Mouse (Mus musculus) liver, embryonic 14.5 days (tissue): Measurements from ENCODE around the gene Gm5741.

Experiments
- CTCF ChIP-seq: IDR thresholded peaks from 2 replicates; pipeline ENCODE4 v1.5.1; 2016; ENCODE audit warnings: antibody characterized with exemption, low read depth, control low read depth
- EP300 ChIP-seq: IDR thresholded peaks from 2 replicates; pipeline ENCODE4 v1.6.1; 2016; ENCODE audit warnings: antibody characterized with exemption, low read depth

DNA sequence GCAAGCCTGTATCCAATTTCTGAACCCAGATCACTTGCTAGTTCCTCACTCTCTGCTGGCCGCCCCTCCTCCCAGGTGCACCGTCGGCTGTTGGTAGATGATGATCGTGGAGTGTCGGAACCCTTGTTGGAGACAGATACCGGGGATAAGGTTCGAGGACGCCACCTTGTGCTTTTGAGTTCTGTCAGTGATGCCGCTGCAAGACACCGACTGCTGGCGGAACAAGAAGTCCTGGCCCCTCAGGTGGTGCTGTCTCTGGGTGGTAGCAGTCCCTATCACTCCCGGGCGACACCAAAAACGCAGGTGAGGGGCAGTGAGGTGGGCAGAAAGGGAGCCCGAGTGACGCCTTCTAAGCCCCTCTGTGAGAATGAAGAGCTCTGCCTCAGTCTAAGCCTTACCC lies 28.4 kb upstream of the Gm5741 start:
- no peak for TF ChIP-seq CTCF
- no peak for TF ChIP-seq EP300
